ENCODE assay signal across 8 mouse cellular contexts in the genomic region with DNA sequence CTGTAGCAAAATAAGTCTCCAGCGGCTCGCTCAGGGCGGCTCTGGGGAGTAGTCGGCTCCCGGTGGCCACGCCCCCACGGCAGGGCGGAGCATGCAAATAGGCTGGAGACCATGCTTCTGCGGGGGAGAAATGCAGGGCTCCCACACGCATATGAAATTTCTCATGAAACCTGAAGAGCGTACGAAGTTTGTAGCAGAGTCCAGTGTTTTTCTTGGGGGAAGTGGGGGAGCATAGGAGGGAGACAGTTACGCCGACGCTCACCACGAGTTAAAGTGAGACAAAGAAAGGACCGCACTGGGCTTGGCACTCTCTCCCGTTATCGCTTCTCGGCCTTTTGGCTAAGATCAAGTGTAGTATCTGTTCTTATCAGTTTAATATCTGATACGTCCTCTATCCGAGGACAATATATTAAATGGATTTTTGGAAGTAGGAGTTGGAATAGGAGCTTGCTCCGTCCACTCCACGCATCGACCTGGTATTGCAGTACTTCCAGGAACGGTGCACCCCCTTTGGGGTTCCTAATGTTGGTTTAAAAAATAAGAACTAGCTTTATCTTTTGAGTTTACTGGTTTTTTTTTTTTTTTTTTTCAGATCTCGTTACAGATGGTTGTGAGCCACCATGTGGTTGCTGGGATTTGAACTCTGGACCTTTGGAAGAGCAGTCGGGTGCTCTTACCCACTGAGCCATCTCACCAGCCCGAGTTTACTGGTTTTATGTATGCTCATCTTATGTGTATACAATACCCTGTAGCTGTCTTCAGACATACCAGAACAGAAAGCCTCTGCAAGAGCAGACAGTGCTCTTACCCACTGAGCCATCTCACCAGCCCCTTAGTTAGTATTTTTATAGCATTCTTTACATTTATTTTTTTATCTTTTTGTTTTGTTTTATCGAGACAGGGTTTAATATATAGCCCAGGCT. TPM values are rescaled to one million over a fixed set of nuclear protein-coding genes. Genes with fewer than 3 reads are reported as not detected.
DNase-seq lines count a peak whose midpoint lies in the region; ATAC-seq and TF ChIP-seq lines count a peak whose summit lies in the region.
"Not testable (repeated sequence)": the region's sequence is repeated elsewhere in the genome, so short reads cannot be mapped to it uniquely, and the experiment has no call there.

No protein-coding gene starts in this region.

- intact Hi-C loops in heart, postnatal 36 days (cut with DNase I), result not testable (repeated sequence)

- H3K9ac ChIP-seq in ES-E14 (ENCODE audit: insufficient read depth, low read depth, low read length, poor library complexity, severe bottlenecking), result peak overlapping the region; percentile 76
- H3K9ac ChIP-seq in forebrain, embryonic 13.5 days, result peak overlapping the region; percentile 60
- H3K9ac ChIP-seq in lung, embryonic 16.5 days (ENCODE audit: low read length), result 0 out of 2 replicates have a peak overlapping the region, but pooled peaks have one; percentile 33

- not testable (repeated sequence) for H3K36me3 ChIP-seq in ES-E14 (ENCODE audit: control insufficient read depth, insufficient read depth, low read length, poor library complexity, severe bottlenecking); forebrain, embryonic 13.5 days (ENCODE audit: poor library complexity, severe bottlenecking); lung, embryonic 16.5 days (ENCODE audit: control insufficient read depth, insufficient read depth, low read length); thymus, adult 2 months (ENCODE audit: control insufficient read depth, insufficient read depth, low read length)

- TF ChIP-seq POLR2A in olfactory bulb, adult 2 months (IDR thresholded peaks at IDR 0.05; ENCODE audit: insufficient read depth, low read depth, low read length); thymus, adult 2 months (IDR thresholded peaks at IDR 0.05; ENCODE audit: control insufficient read depth, extremely low read depth, insufficient read depth, low read length, poor library complexity): not testable (repeated sequence)

- H3K27ac ChIP-seq in ES-E14 (ENCODE audit: insufficient read depth, low read depth, low read length, poor library complexity, severe bottlenecking), result peak overlapping the region; percentile 99
- H3K27ac ChIP-seq in forebrain, embryonic 13.5 days, result peak overlapping the region; percentile 72
- H3K27ac ChIP-seq in lung, embryonic 16.5 days (ENCODE audit: low read length); olfactory bulb, adult 2 months (ENCODE audit: insufficient read depth, low read depth, low read length); thymus, adult 2 months (ENCODE audit: control insufficient read depth, insufficient read depth, low read length): not testable (repeated sequence)

- TF ChIP-seq CTCF in olfactory bulb, adult 2 months (IDR thresholded peaks at IDR 0.05; ENCODE audit: insufficient read depth, low read depth, low read length), result not testable (repeated sequence)
- TF ChIP-seq CTCF in thymus, adult 2 months (IDR thresholded peaks at IDR 0.05; ENCODE audit: borderline replicate concordance, control insufficient read depth, extremely low read depth, insufficient read depth, low read length, poor library complexity), result peak; percentile 26; the same call in 1 of the 2 replicates

- H3K9me3 ChIP-seq in ES-E14 (ENCODE audit: control insufficient read depth, insufficient read depth, low read depth, low read length); forebrain, embryonic 13.5 days (replicated peaks); lung, embryonic 16.5 days (ENCODE audit: control insufficient read depth, low read length): not testable (repeated sequence)

- ATAC-seq in forebrain, embryonic 13.5 days, result peak; percentile 84
- peak; percentile 84 for ATAC-seq in lung, embryonic 16.5 days (ENCODE audit: low read depth)

- 3% methylated on average over 30 of the region's 30 CpGs for WGBS in forebrain, embryonic 13.5 days
- 1% methylated on average over 30 of the region's 30 CpGs for WGBS in large intestine, adult 2 months
- 1% methylated on average over 28 of the region's 30 CpGs for WGBS in lung, embryonic 16.5 days
- whole genome bisulfite sequencing in olfactory bulb, adult 2 months, result 3% methylated on average over 30 of the region's 30 CpGs
- WGBS in thymus, adult 2 months, result 2% methylated on average over 30 of the region's 30 CpGs

- H3K27me3 ChIP-seq in forebrain, embryonic 13.5 days; lung, embryonic 16.5 days (ENCODE audit: control insufficient read depth, insufficient read depth, low read depth, low read length); thymus, adult 2 months (ENCODE audit: control insufficient read depth, insufficient read depth, low read length): not testable (repeated sequence)

- H3K4me3 ChIP-seq in ES-E14 (ENCODE audit: insufficient read depth in 1 of 2, low read depth in 1 of 2, low read length in 2 of 2, poor library complexity in 1 of 2, severe bottlenecking in 1 of 2), result peak overlapping the region in 1 of 2 experiments; percentile 14; a peak in 1 of 4 replicates
- H3K4me3 ChIP-seq in forebrain, embryonic 13.5 days, result peak overlapping the region; percentile 38
- H3K4me3 ChIP-seq in lung, embryonic 16.5 days (ENCODE audit: low read length), result peak overlapping the region; percentile 35
- H3K4me3 ChIP-seq in olfactory bulb, adult 2 months (ENCODE audit: insufficient read depth, low read depth, low read length), result peak overlapping the region; percentile 51
- peak overlapping the region; percentile 41 for H3K4me3 ChIP-seq in thymus, adult 2 months (ENCODE audit: control insufficient read depth, insufficient read depth, low read length)

- not testable (repeated sequence) for H3K4me1 ChIP-seq in ES-E14 (ENCODE audit: control insufficient read depth in 2 of 2, insufficient read depth in 2 of 2, low read length in 2 of 2, poor library complexity in 1 of 2); forebrain, embryonic 13.5 days; lung, embryonic 16.5 days (replicated peaks; ENCODE audit: control insufficient read depth, insufficient read depth, low read length); olfactory bulb, adult 2 months (ENCODE audit: control insufficient read depth, insufficient read depth, low read length); thymus, adult 2 months (replicated peaks; ENCODE audit: control insufficient read depth, insufficient read depth, low read length)

- peak; percentile 93 for DNase-seq in ES-E14 (ENCODE audit: low read depth, low spot score)
- peak; percentile 45 for DNase-seq in cerebellum, adult 11-12 months
- DNase-seq in heart, postnatal 36 days, result peak; percentile 61 to 75
- peak; percentile 45 for DNase-seq in large intestine, adult 2 months (ENCODE audit: low read depth, low spot score)
- DNase-seq in thymus, adult 2 months, result peak; percentile 84

- H3K4me2 ChIP-seq in forebrain, embryonic 13.5 days, result peak overlapping the region; percentile 63
- H3K4me2 ChIP-seq in lung, embryonic 16.5 days (ENCODE audit: low read depth, low read length), result peak overlapping the region; percentile 62

- in situ Hi-C loops in ES-E14 (cut with MboI; ENCODE audit: low sequenced_read_pairs in 2 of 2, unreplicated experiment in 2 of 2), result not testable (repeated sequence)

RNA-seq across cellular contexts. Expression of a gene that starts 5.7 kb away (rescaled TPM):
- total RNA-seq in ES-E14 (2012; rRNA removed), result not detected in 2 replicates
- polyA plus RNA-seq in forebrain, embryonic 13.5 days (2015; fragmentation: Nextera tagmentation; extraction: Ambion mirVana), result not detected in 2 replicates
- total RNA-seq in heart, postnatal 36 days (2021), result not detected
- polyA plus RNA-seq in large intestine, adult 2 months (2012; rRNA removed), result not detected in 2 replicates
- polyA plus RNA-seq in lung, embryonic 16.5 days (2015; fragmentation: Nextera tagmentation; extraction: Ambion mirVana), result not detected in 2 replicates
- polyA plus RNA-seq in olfactory bulb, adult 2 months (2012; ENCODE audit: insufficient read depth, insufficient read length, low replicate concordance, missing spikeins), result not detected in 2 replicates
- polyA plus RNA-seq in thymus, adult 2 months (2012; rRNA removed), result not detected in 2 replicates

RNA-seq across cellular contexts. Expression of a gene that starts 22.2 kb away (rescaled TPM):
- total RNA-seq in ES-E14 (2012; rRNA removed), result 81.1 and 99.0 TPM in 2 replicates
- polyA plus RNA-seq in forebrain, embryonic 13.5 days (2015; fragmentation: Nextera tagmentation; extraction: Ambion mirVana), result 48.9 and 52.6 TPM in 2 replicates
- 10 to 100 TPM; 41.6 to 47.3 TPM for total RNA-seq in heart, postnatal 36 days (2021)
- polyA plus RNA-seq in large intestine, adult 2 months (2012; rRNA removed), result 26.1 and 26.7 TPM in 2 replicates
- polyA plus RNA-seq in lung, embryonic 16.5 days (2015; fragmentation: Nextera tagmentation; extraction: Ambion mirVana), result 52.0 and 52.1 TPM in 2 replicates
- polyA plus RNA-seq in olfactory bulb, adult 2 months (2012; ENCODE audit: insufficient read depth, insufficient read length, low replicate concordance, missing spikeins), result not detected in 2 replicates
- polyA plus RNA-seq in thymus, adult 2 months (2012; rRNA removed), result 36.5 and 39.2 TPM in 2 replicates

RNA-seq across cellular contexts. Expression of a gene that starts 22.8 kb away (rescaled TPM):
- 5.8 and 7.0 TPM in 2 replicates for total RNA-seq in ES-E14 (2012; rRNA removed)
- polyA plus RNA-seq in forebrain, embryonic 13.5 days (2015; fragmentation: Nextera tagmentation; extraction: Ambion mirVana), result 1.1 and 1.3 TPM in 2 replicates
- 1 to 10 TPM; 3.6 to 4.7 TPM for total RNA-seq in heart, postnatal 36 days (2021)
- 112 and 164 TPM in 2 replicates for polyA plus RNA-seq in large intestine, adult 2 months (2012; rRNA removed)
- 4.7 and 7.1 TPM in 2 replicates for polyA plus RNA-seq in lung, embryonic 16.5 days (2015; fragmentation: Nextera tagmentation; extraction: Ambion mirVana)
- polyA plus RNA-seq in olfactory bulb, adult 2 months (2012; ENCODE audit: insufficient read depth, insufficient read length, low replicate concordance, missing spikeins), result not detected in 2 replicates
- polyA plus RNA-seq in thymus, adult 2 months (2012; rRNA removed), result 29.5 and 37.1 TPM in 2 replicates

RNA-seq across cellular contexts. Expression of a gene that starts 52.8 kb away (rescaled TPM):
- 101 and 103 TPM in 2 replicates for total RNA-seq in ES-E14 (2012; rRNA removed)
- polyA plus RNA-seq in forebrain, embryonic 13.5 days (2015; fragmentation: Nextera tagmentation; extraction: Ambion mirVana), result 104 and 117 TPM in 2 replicates
- total RNA-seq in heart, postnatal 36 days (2021), result 10 to 100 TPM; 94.3 to 99.5 TPM
- polyA plus RNA-seq in large intestine, adult 2 months (2012; rRNA removed), result 58.9 and 105 TPM in 2 replicates
- polyA plus RNA-seq in lung, embryonic 16.5 days (2015; fragmentation: Nextera tagmentation; extraction: Ambion mirVana), result 77.7 and 87.5 TPM in 2 replicates
- not detected in 2 replicates for polyA plus RNA-seq in olfactory bulb, adult 2 months (2012; ENCODE audit: insufficient read depth, insufficient read length, low replicate concordance, missing spikeins)
- polyA plus RNA-seq in thymus, adult 2 months (2012; rRNA removed), result 142 and 145 TPM in 2 replicates

RNA-seq across cellular contexts. Expression of a gene that starts 53.0 kb away (rescaled TPM):
- total RNA-seq in ES-E14 (2012; rRNA removed), result 61.1 and 63.5 TPM in 2 replicates
- polyA plus RNA-seq in forebrain, embryonic 13.5 days (2015; fragmentation: Nextera tagmentation; extraction: Ambion mirVana), result 11.3 and 12.5 TPM in 2 replicates
- under 1 TPM; 0.31 to 0.51 TPM for total RNA-seq in heart, postnatal 36 days (2021)
- 1.3 and 2.1 TPM in 2 replicates for polyA plus RNA-seq in large intestine, adult 2 months (2012; rRNA removed)
- polyA plus RNA-seq in lung, embryonic 16.5 days (2015; fragmentation: Nextera tagmentation; extraction: Ambion mirVana), result 13.2 and 14.1 TPM in 2 replicates
- polyA plus RNA-seq in olfactory bulb, adult 2 months (2012; ENCODE audit: insufficient read depth, insufficient read length, low replicate concordance, missing spikeins), result not detected in 2 replicates
- 4.3 and 6.0 TPM in 2 replicates for polyA plus RNA-seq in thymus, adult 2 months (2012; rRNA removed)
